Mouse (Mus musculus): ENCODE data around the gene Olfr1180. TPM values are rescaled to one million over a fixed set of nuclear protein-coding genes. Genes with fewer than 3 reads are reported as not detected.
"Not testable (repeated sequence)": the region's sequence is repeated elsewhere in the genome, so short reads cannot be mapped to it uniquely, and the experiment has no call there.

Gene Olfr1180
- not detected in 2 replicates for polyA plus RNA-seq (2016; fragmentation: Nextera tagmentation; extraction: Ambion mirVana)

GRCm38 (mm10) chr2:88419051-88419450 lies at the start of gene Olfr1180:
TSS of gene Olfr1180 (minus strand) at chr2:88419151.
- Histone ChIP-seq H3K4me2 (replicated peaks) (no peak within 1 kb of the TSS), H3K36me3 (no peaks in the 10 kb centered on the region), H3K9me3 (no peaks in the 10 kb centered on the region), H3K4me1 (no peaks in the 10 kb centered on the region), H3K27me3 (replicated peaks) (no peaks in the 10 kb centered on the region), H3K9ac (no peak within 1 kb of the TSS), H3K4me3 (no peak within 1 kb of the TSS), H3K27ac (no peak within 1 kb of the TSS)
- ATAC-seq (ENCODE audit: low FRiP score, low read depth) = no peak
- WGBS = 78% methylated on average over 2 of the region's 2 CpGs

GRCm38 (mm10) chr2:88454567-88454966 lies 35.6 kb upstream of the Olfr1180 start, which contains the start of gene Olfr1183:
TSS of gene Olfr1183 (plus strand) at chr2:88454867.
- not testable (repeated sequence) for H3K27me3 ChIP-seq (replicated peaks); ATAC-seq (ENCODE audit: low FRiP score, low read depth); H3K27ac ChIP-seq; H3K9ac ChIP-seq; H3K4me1 ChIP-seq; H3K4me2 ChIP-seq (replicated peaks); H3K4me3 ChIP-seq; H3K36me3 ChIP-seq; H3K9me3 ChIP-seq
- 94% methylated on average over 1 of the region's 1 CpGs for WGBS

DNA sequence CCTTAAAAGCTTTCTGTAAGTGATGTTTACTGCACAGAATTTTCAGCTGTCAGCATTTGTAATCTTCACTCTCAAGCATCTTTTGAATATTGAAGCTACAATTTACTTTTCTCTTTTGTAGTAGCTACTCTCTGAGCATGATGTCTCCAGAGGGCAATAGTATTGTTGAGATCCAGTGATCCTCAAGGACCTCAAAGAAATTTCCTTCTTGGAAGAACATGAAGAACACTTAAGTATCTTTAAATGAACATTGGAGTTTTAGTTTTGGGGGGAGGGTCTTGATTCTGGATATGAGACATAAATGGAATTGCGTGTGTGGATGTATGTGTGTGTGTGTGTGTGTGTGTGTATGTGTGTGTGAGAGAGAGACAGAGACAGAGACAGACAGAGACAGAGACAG lies 30.1 kb upstream of the Olfr1180 start, which contains the start of gene Gm13757:
TSS of gene Gm13757 (minus strand) at position 101 of the 400 bp plus-strand sequence.
- Histone ChIP-seq H3K36me3 (no peaks in the 10 kb centered on the region), H3K4me2 (replicated peaks) (no peak within 1 kb of the TSS), H3K9ac (no peak within 1 kb of the TSS), H3K4me1 (no peaks in the 10 kb centered on the region), H3K27me3 (replicated peaks) (no peaks in the 10 kb centered on the region), H3K27ac (no peak within 1 kb of the TSS), H3K9me3 (no peaks in the 10 kb centered on the region), H3K4me3 (no peak within 1 kb of the TSS)
- ATAC-seq (ENCODE audit: low FRiP score, low read depth) = no peak
- WGBS = 88% methylated on average over 1 of the region's 1 CpGs

DNA sequence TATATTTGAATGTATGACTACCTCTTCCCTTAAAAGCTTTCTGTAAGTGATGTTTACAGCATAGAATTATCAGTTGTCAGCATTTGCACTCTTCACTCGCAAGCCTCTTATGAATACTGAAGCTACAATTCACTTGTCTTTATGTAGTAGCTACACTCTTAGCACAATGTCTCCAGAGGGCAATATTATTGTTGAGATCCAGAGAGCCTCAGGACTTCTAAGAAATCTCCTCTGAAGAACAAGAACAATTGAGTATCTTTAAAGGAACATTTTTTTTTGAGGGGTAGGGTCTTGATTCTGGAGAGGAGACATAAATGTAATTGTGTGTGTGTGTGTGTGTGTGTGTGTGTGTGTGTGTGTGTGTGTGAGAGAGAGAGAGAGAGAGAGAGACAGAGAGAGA lies 7.1 kb upstream of the Olfr1180 start, which contains the start of gene Olfr1181:
TSS of gene Olfr1181 (minus strand) at position 101 of the 400 bp plus-strand sequence.
- no peaks in the 10 kb centered on the region for H3K4me1 ChIP-seq
- no peaks in the 10 kb centered on the region for H3K27me3 ChIP-seq (replicated peaks)
- H3K27ac ChIP-seq = no peak within 1 kb of the TSS
- H3K4me2 ChIP-seq (replicated peaks) = no peak within 1 kb of the TSS
- no peak for ATAC-seq (ENCODE audit: low FRiP score, low read depth)
- no peaks in the 10 kb centered on the region for H3K9me3 ChIP-seq
- no peak within 1 kb of the TSS for H3K4me3 ChIP-seq
- 84% methylated on average over 1 of the region's 1 CpGs for WGBS
- no peak within 1 kb of the TSS for H3K9ac ChIP-seq
- no peaks in the 10 kb centered on the region for H3K36me3 ChIP-seq

GRCm38 (mm10) chr2:88406353-88406752 lies 12.6 kb downstream of the Olfr1180 start, which contains the start of gene Olfr1179:
TSS of gene Olfr1179 (minus strand) at chr2:88406453.
- Histone ChIP-seq H3K36me3 (no peaks in the 10 kb centered on the region), H3K4me3 (no peak within 1 kb of the TSS), H3K4me2 (replicated peaks) (no peak within 1 kb of the TSS), H3K4me1 (no peaks in the 10 kb centered on the region), H3K27me3 (replicated peaks) (no peaks in the 10 kb centered on the region), H3K27ac (no peak within 1 kb of the TSS), H3K9ac (no peak within 1 kb of the TSS), H3K9me3 (no peaks in the 10 kb centered on the region)
- ATAC-seq (ENCODE audit: low FRiP score, low read depth) = no peak
- WGBS = 86% methylated on average over 3 of the region's 3 CpGs

- Histone ChIP-seq H3K9me3 (no peaks in the 10 kb centered on the region), H3K4me3 (no peak within 1 kb of the TSS), H3K27ac (no peak within 1 kb of the TSS), H3K27me3 (replicated peaks) (no peaks in the 10 kb centered on the region), H3K9ac (no peak within 1 kb of the TSS), H3K36me3 (no peaks in the 10 kb centered on the region), H3K4me1 (no peaks in the 10 kb centered on the region), H3K4me2 (replicated peaks) (no peak within 1 kb of the TSS)
- no peak for ATAC-seq (ENCODE audit: low FRiP score, low read depth)
- WGBS = 85% methylated on average over 1 of the region's 1 CpGs
Measured at GRCm38 (mm10) chr2:88386762-88387161, 32.2 kb downstream of the Olfr1180 start, which contains the start of gene Olfr1178. TSS of gene Olfr1178 (plus strand) at chr2:88387062.

Other genes with a start within 250 kb of the Olfr1180 start
- not detected in 2 replicates for gene Olfr1168, start 237.3 kb downstream of the Olfr1180 start, polyA plus RNA-seq (2016; fragmentation: Nextera tagmentation; extraction: Ambion mirVana)
- gene Olfr1170, start 190.8 kb downstream of the Olfr1180 start, polyA plus RNA-seq (2016; fragmentation: Nextera tagmentation; extraction: Ambion mirVana) = not detected in 2 replicates
- gene Olfr1173, start 139.3 kb downstream of the Olfr1180 start, polyA plus RNA-seq (2016; fragmentation: Nextera tagmentation; extraction: Ambion mirVana) = not detected in 2 replicates
- gene Olfr1174-ps, start 104.0 kb downstream of the Olfr1180 start, polyA plus RNA-seq (2016; fragmentation: Nextera tagmentation; extraction: Ambion mirVana) = not detected in 2 replicates
- not detected in 2 replicates for gene Olfr1175-ps, start 91.9 kb downstream of the Olfr1180 start, polyA plus RNA-seq (2016; fragmentation: Nextera tagmentation; extraction: Ambion mirVana)
- gene Olfr1176, start 82.4 kb downstream of the Olfr1180 start, polyA plus RNA-seq (2016; fragmentation: Nextera tagmentation; extraction: Ambion mirVana) = not detected in 2 replicates
- not detected in 2 replicates for gene Olfr1177-ps, start 72.7 kb downstream of the Olfr1180 start, polyA plus RNA-seq (2016; fragmentation: Nextera tagmentation; extraction: Ambion mirVana)
- not detected in 2 replicates for gene Olfr1178, start 32.1 kb downstream of the Olfr1180 start, polyA plus RNA-seq (2016; fragmentation: Nextera tagmentation; extraction: Ambion mirVana)
- not detected in 2 replicates for gene Olfr1179, start 12.7 kb downstream of the Olfr1180 start, polyA plus RNA-seq (2016; fragmentation: Nextera tagmentation; extraction: Ambion mirVana)
- gene Olfr1181, start 7.0 kb upstream of the Olfr1180 start, polyA plus RNA-seq (2016; fragmentation: Nextera tagmentation; extraction: Ambion mirVana) = not detected in 2 replicates
- not detected in 2 replicates for gene Gm13757, start 30.0 kb upstream of the Olfr1180 start, polyA plus RNA-seq (2016; fragmentation: Nextera tagmentation; extraction: Ambion mirVana)
- gene Olfr1183, start 35.7 kb upstream of the Olfr1180 start, polyA plus RNA-seq (2016; fragmentation: Nextera tagmentation; extraction: Ambion mirVana) = not detected in 2 replicates
- not detected in 2 replicates for gene Olfr1184, start 64.4 kb upstream of the Olfr1180 start, polyA plus RNA-seq (2016; fragmentation: Nextera tagmentation; extraction: Ambion mirVana)
- not detected in 2 replicates for gene Olfr1185-ps1, start 74.2 kb upstream of the Olfr1180 start, polyA plus RNA-seq (2016; fragmentation: Nextera tagmentation; extraction: Ambion mirVana)
- not detected in 2 replicates for gene Olfr1186, start 99.4 kb upstream of the Olfr1180 start, polyA plus RNA-seq (2016; fragmentation: Nextera tagmentation; extraction: Ambion mirVana)
- gene Olfr1188, start 137.8 kb upstream of the Olfr1180 start, polyA plus RNA-seq (2016; fragmentation: Nextera tagmentation; extraction: Ambion mirVana) = not detected in 2 replicates
- gene Olfr1189, start 167.3 kb upstream of the Olfr1180 start, polyA plus RNA-seq (2016; fragmentation: Nextera tagmentation; extraction: Ambion mirVana) = not detected in 2 replicates
- not detected in 2 replicates for gene Olfr1191-ps1, start 221.4 kb upstream of the Olfr1180 start, polyA plus RNA-seq (2016; fragmentation: Nextera tagmentation; extraction: Ambion mirVana)
- gene Olfr1192-ps1, start 229.4 kb upstream of the Olfr1180 start, polyA plus RNA-seq (2016; fragmentation: Nextera tagmentation; extraction: Ambion mirVana) = not detected in 2 replicates

All from neural tube, embryonic 12.5 days (tissue).